Mouse (Mus musculus): ENCODE results near the gene Casd1.
A peak's percentile ranks its signal among the peaks of the same experiment; 100 is the strongest.

Casd1 gene

DNA sequence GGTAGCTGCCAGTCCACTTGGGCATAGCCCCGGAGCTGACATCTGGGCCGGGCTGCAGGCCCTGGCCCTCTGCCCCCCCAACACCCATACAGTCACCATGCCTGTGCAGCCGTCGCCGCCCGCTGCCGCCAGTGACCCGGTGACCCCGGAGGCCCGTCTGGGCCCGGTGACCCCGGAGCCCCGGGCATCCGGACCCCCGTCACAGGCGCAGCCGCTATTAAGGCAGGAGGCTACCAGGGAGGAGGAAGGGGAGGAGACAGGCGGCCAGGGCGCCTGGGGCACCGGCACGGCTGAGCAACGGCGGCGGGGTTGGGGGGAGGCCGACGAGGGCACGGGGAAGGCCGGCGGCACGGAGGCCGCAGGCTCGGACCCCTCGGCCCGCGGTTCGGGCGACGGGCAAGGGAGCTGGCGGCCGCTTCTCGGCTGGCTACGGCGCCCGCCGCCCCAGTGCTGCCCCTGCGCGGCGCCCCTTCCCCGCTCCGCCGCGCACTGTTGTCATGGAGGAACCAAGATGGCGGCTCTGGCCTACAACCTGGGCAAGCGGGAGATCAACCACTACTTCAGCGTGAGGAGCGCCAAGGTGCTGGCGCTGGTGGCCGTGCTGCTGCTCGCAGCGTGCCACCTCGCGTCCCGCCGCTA lies at the start of gene Casd1:
Casd1 (plus strand) TSS at position 182 of the 639 bp plus-strand sequence.
- peak; percentile 72 for DNase-seq

DNA sequence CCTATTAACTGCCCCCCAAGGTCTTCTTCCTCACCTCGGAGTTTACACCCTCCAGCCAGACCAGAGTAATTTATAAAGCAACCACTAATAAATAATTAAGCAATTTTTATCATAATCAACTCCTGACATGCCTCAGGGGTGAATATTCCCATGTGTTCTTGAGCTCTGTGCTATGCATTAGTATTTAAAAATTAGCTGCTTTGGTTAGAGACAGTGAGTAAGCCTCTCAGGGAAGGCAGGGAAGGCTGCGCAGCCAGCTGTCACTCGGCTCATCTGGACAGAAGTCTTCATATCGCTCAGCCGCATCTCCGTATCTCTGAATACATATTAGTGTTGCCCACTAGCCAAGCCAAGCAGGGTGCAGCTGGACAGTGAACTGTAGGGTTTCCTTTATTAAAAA lies 45.3 kb upstream of the Casd1 start:
- DNase-seq = no peak

DNA sequence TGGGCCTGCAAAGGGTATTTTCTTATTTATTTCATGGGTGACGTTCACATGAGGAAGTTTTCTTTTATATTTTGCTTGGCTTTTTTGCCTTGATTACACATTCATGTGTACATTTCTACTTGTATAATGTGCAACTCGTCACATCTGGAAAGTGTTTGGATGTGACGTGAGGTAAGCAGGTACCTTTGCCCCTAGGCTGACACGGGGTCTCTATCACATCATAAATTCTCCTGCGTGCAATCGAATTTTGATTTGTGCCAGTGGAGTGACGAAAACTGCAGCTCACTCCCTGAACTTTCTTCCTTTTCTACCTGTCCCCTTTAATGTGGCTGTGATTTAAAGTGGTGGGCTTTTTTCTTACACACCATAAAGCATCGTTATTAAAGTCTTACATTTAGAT lies 43.6 kb upstream of the Casd1 start:
- no peak for DNase-seq

DNA sequence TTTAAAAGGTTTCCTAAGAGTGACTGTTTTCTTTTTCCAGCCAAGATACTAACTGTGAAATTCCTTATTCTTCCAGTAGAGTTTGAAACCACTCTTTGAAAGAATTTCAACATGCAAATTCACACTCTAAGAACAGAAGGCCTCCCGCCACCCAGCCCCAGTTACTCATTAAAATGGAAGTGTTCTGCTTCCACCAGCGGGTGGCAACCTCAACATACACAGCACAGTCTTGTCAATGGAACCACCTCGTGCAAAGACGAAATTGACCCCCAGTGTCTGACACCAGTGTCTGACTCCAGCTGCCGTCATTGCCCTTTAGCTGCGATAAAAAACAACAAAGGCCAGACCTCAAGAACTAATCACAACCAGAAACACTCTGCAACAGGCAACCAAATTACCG lies 43.0 kb upstream of the Casd1 start:
- no peak for DNase-seq

DNA sequence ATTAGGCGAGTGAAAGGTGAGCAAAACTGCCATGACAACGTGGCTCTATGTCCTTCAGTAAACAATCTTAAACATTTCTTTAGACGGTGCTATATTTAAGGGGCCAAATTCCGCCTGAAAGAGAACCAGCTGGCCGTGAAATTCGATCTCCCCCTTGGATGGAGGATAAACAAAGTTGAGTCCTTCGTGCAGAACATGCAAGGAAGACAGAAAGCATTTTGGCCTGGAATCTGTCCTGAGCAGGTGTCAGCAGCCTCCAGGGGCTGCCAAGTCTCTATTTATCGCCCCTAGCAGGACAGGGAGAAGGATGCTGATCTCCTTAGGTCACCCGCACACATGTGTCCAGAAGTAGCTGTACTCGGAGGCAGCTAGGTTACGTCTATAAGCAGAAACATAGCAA lies 39.5 kb upstream of the Casd1 start:
- DNase-seq = no peak

DNA sequence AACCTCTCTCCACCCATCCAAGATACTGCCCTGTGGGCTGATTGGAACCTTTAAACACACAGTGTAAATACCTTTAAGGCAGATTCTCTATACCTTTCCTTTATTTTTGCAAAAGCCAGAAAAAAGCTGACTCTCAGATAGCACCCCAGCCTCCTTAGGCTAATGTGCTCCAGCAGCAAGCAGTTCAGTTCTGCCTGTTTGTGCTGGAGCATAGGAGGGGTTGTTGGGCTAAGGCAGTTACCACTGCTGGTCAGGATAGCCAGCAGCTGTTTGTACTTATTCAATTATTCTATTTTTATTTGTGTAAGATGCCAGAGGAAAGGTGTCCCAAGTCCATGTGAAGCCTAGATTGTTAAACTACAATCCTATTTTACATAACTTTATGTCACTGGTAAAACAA lies 39.0 kb upstream of the Casd1 start:
- DNase-seq = no peak

DNA sequence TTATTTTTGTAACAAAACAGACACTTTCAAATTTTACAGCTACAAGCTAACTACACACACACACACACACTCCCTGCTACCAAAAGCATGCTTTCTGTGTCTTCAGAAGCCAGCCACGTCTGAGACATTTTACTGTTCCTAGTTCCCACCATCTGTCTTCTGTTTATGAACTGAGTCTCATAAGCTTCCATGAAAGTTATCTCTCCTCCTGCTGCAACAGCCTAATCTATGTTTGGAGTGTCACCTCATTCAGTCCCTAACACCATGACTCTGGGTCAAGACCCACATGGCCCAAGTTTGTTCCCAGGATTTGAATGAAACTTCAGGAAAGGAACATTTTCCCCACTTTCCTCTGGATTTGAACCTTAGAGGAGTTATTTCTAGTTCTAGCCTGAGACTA lies 38.2 kb upstream of the Casd1 start:
- no peak for DNase-seq

DNA sequence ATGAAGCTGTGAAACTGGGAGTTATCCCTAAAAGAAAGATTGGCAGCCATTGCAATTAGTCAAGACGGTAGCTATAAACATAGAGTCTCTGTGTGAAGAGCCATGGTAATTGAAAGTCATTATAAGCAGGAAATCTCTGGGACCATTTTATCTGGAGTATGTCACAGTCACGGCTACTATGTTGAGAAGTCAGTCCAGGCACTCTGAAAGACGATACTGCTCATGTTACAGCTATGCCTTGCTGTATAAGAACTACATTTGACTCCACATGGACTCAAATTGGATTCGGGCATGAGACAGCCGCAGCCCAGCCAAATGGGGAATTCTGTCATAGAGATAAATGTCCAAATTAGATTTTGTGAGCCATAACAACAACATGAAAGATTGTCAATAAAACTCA lies 37.2 kb upstream of the Casd1 start:
- DNase-seq = no peak

DNA sequence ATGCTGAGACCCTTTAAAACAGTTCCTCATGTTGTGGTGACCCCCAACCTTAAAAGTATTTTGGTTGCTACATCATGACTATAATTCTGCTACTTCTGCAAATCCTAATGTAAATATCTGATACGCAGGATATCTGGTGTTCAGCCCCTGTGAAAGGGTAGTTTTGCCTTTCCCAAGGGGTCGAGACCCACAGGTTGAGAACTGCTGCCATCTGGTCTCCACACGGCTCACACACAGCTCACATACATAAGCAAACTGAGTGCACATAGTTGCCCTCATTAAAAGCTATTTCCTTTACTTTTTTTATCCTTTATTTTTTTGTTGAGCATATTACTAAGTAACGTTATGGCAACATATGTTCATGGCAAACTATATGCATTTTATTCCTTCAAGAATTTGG lies 30.2 kb upstream of the Casd1 start:
- no peak for DNase-seq

DNA sequence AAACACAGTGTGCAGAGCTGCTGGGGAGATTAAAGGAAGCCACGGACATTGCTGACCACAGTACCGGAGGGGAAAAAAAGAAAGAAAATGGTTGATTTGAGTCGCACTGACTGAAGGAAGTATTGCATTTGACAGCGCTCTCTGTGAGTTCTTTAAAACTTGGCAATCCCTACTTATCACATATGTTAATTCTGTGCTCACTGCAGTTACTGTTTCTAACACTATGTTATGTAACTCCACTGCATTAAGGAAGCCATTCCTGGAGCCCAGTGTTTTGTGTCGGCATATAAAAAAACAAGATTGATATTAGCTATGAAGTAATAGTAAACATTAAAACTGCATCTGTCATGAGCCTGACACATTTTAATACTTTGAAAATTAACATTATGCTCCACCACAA lies 22.9 kb upstream of the Casd1 start:
- DNase-seq = no peak

DNA sequence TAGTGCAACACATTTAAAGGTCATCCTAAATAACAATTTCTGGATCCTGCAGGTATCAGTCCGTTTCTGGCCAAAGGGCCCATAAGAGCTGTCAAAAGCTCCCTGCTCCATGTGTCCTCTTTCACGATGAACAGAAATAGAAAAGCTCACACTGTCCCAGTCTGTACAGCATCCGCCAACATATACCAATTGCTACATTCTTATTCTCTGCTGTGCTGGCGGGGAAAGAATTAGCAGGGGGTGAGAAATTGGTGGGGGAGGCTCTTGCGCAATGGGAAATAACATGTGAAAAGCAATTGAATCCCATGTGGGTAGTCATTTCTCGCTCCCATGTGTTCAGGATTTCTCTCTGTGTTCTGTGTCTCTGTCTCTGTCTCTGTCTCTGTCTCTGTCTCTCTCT lies 22.3 kb upstream of the Casd1 start:
- DNase-seq = no peak

DNA sequence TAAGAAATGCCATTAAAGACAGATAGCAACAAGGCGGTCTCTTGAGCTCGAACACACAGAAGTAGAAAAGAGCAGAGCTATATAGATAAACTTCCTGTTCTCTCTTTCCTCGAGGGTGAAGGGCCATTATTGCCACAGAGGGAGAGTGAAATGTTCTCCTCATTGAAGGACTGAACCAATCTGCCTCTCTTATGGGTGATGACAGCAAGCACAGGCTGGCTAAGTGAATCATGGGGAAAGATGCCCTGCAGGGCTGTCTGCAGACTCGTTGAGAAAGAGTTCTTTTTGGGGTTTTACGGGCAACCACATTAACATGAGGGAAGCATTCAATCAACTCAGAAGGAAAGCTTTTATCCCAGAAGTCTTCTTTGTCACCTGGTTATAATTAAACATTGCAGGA lies 21.0 kb upstream of the Casd1 start:
- DNase-seq = no peak

DNA sequence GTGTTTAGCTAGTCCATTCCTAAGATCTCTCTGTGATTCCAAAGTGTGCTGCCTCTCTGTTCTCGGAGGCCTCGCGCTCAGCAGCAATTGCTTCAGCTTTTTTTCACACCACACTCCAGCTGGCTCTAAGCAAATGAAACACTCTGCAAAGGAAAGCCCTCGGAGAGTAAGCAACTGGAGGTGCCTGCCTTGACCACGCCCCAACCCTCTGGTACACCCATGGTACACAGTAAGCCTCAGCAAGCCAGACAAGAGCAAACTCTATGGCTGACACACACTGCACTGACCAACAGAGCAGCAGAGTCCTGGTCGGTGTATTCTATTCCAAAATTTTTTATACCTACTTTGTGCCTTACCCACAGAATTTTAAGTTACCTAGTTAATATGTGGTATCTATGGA lies 17.2 kb upstream of the Casd1 start:
- no peak for DNase-seq

DNA sequence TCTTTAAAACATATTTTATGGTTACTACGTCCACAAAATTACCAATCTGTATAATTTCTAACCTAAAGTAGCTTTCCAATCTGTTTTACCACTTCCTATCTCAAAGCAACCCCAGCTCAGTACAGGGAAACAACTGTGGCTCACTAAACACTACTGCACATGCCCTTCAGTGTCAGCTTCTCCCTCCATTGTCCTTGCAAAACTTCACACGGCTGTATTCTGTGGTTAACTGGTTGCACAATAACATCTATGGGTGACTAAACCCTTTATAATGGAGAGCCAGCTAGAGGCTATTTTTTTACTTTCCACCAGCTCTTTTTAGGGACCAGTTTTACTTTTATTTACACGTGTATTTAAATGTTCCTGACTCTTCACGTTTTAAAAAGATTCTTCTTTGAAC lies 12.7 kb upstream of the Casd1 start:
- no peak for DNase-seq

DNA sequence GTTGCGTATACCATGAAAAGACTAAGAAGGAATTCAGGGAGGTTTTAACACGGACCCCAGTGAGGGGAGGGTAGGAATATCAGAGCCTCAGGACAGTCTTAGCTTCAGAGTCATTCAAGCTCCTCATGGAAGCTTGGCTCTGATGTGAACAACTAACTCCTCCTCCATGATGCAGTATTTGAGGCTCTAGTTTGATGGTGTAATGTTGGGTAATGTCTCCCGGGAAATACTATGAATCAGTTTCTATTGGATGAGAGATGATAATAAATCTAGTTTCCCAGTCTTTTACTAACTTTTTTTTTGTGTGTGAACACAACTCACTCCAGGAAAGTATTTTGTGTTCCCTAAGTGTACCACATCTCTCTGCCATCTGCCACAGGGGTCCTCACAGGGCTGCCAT lies 11.9 kb upstream of the Casd1 start:
- DNase-seq = no peak

DNA sequence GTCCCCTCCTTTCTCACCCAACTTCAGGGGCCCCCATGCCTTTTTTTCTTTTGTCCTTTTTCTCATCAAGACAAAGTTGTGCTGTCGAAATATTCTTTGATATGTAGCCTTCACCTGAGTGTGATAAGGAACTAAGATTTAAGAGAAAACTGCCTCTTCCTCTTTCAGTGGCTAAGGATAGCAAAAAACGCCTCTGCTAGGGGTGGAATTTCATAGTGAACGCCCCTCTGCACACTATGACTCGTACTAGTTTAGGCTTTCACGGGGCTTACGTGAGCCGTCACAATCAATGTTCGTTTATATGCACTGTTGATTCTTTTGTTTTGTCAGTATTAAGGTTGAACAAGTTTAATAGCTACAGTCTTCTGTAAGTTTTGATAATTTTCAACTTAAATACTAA lies 10.6 kb upstream of the Casd1 start:
- no peak for DNase-seq

DNA sequence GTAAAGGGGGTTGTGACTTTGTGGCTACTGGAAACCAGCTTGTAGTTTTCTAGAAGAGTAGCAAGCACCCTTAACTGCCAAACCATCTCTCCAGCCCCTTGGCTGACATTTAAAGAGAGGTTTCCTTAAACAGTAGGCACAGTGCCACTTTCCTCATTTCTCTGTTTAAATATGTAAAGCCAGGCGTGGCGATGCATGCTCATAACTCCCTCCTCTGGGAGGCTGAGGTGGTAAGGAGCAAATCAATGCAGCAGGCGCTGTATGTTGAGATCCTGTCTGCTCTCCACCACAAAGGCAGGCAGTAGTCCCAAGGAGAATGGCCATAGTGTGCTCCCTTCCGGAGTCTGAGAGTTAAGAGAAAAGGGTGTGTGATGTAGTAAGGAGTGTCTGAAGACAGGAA lies 2.9 kb upstream of the Casd1 start:
- DNase-seq = no peak

DNA sequence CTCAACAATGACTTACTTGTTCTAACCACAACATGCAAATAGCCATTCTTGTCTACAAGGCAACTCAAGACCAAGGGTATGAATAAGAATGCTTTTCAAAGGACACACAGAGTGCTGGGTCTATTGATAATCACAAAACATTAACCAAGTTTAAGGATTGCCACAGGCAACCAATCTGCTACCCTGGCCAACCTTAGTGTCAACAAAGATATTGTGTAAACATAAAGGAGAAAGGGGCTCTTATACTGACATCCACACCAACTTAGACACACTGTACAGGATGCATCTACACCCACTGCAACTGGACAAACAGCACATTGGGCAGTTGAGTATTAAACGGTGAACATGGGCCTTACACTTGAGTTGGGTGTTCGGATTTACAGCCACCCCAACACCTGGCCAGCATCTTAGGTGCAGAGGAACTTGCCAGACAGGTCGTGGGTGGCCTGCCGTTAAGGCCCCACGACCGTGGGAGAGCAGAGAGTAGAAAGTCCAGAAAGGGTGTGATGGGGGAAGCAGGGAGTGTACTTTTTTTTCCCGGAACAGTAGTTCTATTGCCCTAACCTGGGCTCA lies 468 bp upstream of the Casd1 start:
- DNase-seq = no peak

DNA sequence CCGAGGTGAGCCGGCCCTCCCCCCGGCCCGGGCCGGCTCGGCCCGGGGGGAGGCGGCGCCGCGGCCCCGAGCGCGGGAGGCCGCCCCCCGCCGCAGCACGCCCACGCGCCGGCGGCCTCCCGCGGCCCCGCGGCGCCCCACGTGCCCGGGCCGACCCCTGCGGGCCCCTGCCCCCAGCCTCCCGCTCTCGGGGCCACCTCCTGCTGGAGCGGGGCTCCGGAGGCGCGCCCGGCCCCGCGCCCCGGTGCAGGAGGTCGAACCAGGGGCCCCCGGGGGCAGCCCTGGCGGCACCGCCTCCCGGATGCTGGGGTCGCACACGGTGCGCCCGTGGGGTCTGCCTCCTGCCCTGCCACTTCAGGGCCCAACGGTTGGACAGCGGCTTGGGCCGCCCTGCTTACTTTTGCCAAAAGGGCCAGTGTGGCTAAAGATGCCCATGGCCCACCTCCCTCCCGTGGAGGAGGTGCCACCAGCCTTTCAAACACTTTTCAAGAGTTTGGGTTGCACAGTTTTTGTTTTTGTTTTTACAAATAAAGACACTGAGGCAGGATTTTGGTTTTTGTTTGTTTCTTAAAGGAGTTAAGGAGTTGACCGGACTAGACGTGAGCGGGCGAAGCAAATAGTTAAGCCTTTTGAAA lies 775 bp downstream of the Casd1 start:
- peak; percentile 51 for DNase-seq

DNA sequence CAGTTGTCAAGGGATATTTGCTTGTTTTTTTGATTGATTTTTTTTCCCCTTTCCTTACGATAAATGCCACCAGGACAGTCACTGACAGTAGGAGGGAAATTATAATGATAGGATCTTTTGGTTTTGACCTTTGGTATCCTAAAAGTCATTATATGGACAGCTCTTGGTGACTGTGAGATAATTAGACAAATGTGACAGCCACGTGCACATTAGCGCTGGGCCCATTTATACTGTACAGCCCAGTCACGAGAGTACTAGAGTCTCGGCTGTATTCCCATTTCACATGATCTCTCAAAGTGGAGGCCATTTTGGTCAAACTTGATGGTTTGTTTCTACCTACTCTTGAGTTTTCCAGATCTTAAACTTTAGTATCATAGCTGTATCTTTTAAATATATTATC lies 1.4 kb downstream of the Casd1 start:
- DNase-seq = no peak

DNA sequence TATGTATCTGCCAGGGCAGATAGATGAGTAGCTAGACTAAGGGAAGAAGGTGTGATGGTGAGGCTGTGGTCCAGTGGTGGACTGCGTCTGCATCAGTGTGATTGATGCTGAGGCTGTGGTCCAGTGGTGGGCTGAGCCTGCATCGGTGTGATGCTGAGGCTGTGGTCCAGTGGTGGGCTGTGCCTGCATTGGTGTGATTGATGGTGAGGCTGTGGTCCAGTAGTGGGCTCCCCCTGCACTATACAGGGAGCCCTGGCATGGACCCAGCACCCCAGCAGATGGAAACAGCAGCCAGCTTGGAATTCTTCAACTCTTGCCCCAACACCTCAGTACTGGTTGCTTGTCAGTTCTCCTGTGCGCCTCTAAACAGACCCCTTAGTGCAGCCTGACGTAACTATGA lies 5.8 kb downstream of the Casd1 start:
- DNase-seq = no peak

DNA sequence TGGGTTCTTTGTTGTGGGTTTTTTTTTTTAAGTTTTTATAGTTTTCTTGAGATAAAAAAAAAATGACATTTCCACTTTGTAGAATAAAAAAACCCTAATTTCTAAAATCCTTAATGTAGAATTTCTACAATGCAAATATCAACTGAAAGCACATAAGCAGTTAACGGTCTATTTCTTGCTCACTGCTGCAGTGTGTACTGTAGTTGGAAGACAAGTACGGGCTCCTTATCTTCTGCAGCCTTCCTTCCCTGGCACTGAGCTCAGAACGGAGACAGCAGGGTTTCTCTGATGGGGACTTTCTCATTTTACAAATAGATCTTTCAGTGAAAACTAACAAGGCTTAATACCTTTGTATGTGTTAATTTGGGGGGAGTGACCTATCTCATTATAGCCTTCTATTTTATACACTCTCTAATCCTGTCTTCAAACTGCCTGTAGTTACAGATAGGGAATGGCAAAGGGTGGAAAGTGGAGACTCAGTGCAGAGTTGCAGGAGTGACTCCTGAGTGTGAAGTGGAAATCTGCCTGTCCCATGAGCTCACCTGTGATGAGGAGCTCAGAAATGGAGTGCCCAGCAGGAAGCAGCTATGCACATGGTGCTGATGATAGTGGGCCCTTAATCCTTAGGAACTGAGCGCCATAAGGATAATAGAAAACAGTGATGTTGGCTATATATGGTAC lies 9.7 kb downstream of the Casd1 start:
- no peak for DNase-seq

DNA sequence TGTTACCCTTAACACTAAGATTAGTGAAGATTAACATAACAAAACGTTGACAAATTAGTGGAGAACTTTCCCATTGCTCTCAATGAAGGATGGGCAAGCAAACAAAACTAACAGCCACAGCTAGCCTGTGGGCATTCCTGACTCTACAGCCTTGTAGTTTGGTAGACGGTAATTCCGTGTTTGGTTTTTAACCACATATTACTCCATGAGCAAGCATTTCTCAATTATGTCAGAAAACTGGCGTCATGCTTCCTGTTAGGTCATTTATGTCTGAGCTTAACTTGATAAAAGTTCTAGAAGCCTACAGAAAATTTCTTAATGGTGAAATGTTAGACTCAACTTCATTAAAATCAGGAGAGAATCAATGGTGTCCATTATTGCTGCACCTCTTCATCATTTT lies 11.2 kb downstream of the Casd1 start:
- no peak for DNase-seq

DNA sequence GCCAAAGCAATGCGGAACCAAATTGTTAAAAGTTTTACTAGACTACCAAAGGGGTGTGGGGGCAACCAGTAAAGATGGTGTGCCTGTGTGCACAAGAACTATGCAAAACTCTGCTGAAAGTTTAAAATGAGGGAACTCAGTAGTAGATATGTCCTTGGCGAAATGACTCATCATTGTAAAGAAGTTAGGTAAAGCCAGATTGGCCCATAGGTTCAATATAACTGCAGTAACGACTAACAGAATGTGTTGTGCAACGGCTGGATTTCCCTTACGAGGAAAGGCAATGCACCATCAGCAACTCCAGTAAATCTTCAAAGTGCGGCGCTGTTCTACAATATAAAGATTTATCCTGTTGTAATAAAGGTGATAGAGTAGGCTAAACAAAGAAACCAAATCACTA lies 11.8 kb downstream of the Casd1 start:
- no peak for DNase-seq

Measured in cerebellum, adult 9-10 months (tissue).